Mouse (Mus musculus): ENCODE results near the gene Yif1b. TPM values are rescaled to one million over a fixed set of nuclear protein-coding genes. Genes with fewer than 3 reads are reported as not detected.

Gene Yif1b
- total RNA-seq, 1 experiment, result 201 TPM

GRCm38 (mm10) chr7:29230560-29230959 is 7.6 kb upstream of the Yif1b start:
- H3K9ac ChIP-seq (ENCODE audit: insufficient read depth, low read depth, low read length, poor library complexity, severe bottlenecking), result no peak overlapping the region
- H3K4me3 ChIP-seq (ENCODE audit: insufficient read depth in 1 of 2, low read depth in 1 of 2, low read length in 2 of 2, poor library complexity in 1 of 2, severe bottlenecking in 1 of 2), result no peak overlapping the region
- no peaks in the 10 kb centered on the region for H3K9me3 ChIP-seq (ENCODE audit: control insufficient read depth, insufficient read depth, low read depth, low read length)
- in situ Hi-C loops (cut with MboI; ENCODE audit: low sequenced_read_pairs in 2 of 2, unreplicated experiment in 2 of 2), result no loop called here
- H3K36me3 ChIP-seq (ENCODE audit: control insufficient read depth, insufficient read depth, low read length, poor library complexity, severe bottlenecking), result no peaks in the 10 kb centered on the region
- DNase-seq (ENCODE audit: low read depth, low spot score), result no peak
- no peak for TF ChIP-seq ZNF384 (IDR thresholded peaks at IDR 0.05; ENCODE audit: low read depth, low read length)
- TF ChIP-seq HCFC1 (IDR thresholded peaks at IDR 0.05; ENCODE audit: borderline replicate concordance, insufficient read depth, low read length), result no peak
- TF ChIP-seq ZC3H11A (IDR thresholded peaks at IDR 0.05; ENCODE audit: borderline replicate concordance, low read depth, low read length), result no peak
- TF ChIP-seq CHD2 (IDR thresholded peaks at IDR 0.05; ENCODE audit: low read depth, low read length), result no peak
- no peak for TF ChIP-seq MAFK (IDR thresholded peaks at IDR 0.05; ENCODE audit: insufficient read depth, low read depth, low read length)
- H3K27ac ChIP-seq (ENCODE audit: insufficient read depth, low read depth, low read length, poor library complexity, severe bottlenecking), result no peak overlapping the region
- H3K4me1 ChIP-seq (ENCODE audit: control insufficient read depth in 2 of 2, insufficient read depth in 2 of 2, low read length in 2 of 2, poor library complexity in 1 of 2), result peaks cover 0 to 2% of the 10 kb centered on the region in 2 experiments; a peak in 2 of 4 replicates

- TF ChIP-seq CHD2 (IDR thresholded peaks at IDR 0.05; ENCODE audit: low read depth, low read length) (no peak), HCFC1 (IDR thresholded peaks at IDR 0.05; ENCODE audit: borderline replicate concordance, insufficient read depth, low read length) (no peak), MAFK (IDR thresholded peaks at IDR 0.05; ENCODE audit: insufficient read depth, low read depth, low read length) (no peak), ZNF384 (IDR thresholded peaks at IDR 0.05; ENCODE audit: low read depth, low read length) (no peak), ZC3H11A (IDR thresholded peaks at IDR 0.05; ENCODE audit: borderline replicate concordance, low read depth, low read length) (no peak)
- H3K9me3 ChIP-seq (ENCODE audit: control insufficient read depth, insufficient read depth, low read depth, low read length), result no peaks in the 10 kb centered on the region
- no peak for DNase-seq (ENCODE audit: low read depth, low spot score)
- no peaks in the 10 kb centered on the region for H3K4me1 ChIP-seq (ENCODE audit: control insufficient read depth in 2 of 2, insufficient read depth in 2 of 2, low read length in 2 of 2, poor library complexity in 1 of 2)
- peak overlapping the region in 1 of 2 experiments; percentile 66; a peak in 2 of 4 replicates for H3K4me3 ChIP-seq (ENCODE audit: insufficient read depth in 1 of 2, low read depth in 1 of 2, low read length in 2 of 2, poor library complexity in 1 of 2, severe bottlenecking in 1 of 2)
- in situ Hi-C loops (cut with MboI; ENCODE audit: low sequenced_read_pairs in 2 of 2, unreplicated experiment in 2 of 2), result no loop called here
- H3K36me3 ChIP-seq (ENCODE audit: control insufficient read depth, insufficient read depth, low read length, poor library complexity, severe bottlenecking), result no peaks in the 10 kb centered on the region
- no peak overlapping the region for H3K27ac ChIP-seq (ENCODE audit: insufficient read depth, low read depth, low read length, poor library complexity, severe bottlenecking)
- no peak overlapping the region for H3K9ac ChIP-seq (ENCODE audit: insufficient read depth, low read depth, low read length, poor library complexity, severe bottlenecking)
These were observed 6.6 kb upstream of the Yif1b start for GRCm38 (mm10) chr7:29231517-29231916.

GRCm38 (mm10) chr7:29232247-29233013 is 5.7 kb upstream of the Yif1b start, which contains the start of gene Kcnk6:
Gene Kcnk6, minus strand, starts transcription at chr7:29232515.
- Histone ChIP-seq H3K9ac (ENCODE audit: insufficient read depth, low read depth, low read length, poor library complexity, severe bottlenecking) (peak within 1 kb of the TSS; percentile 49), H3K36me3 (ENCODE audit: control insufficient read depth, insufficient read depth, low read length, poor library complexity, severe bottlenecking) (no peaks in the 10 kb centered on the region), H3K4me3 (ENCODE audit: insufficient read depth in 1 of 2, low read depth in 1 of 2, low read length in 2 of 2, poor library complexity in 1 of 2, severe bottlenecking in 1 of 2) (peak within 1 kb of the TSS; percentile 66 to 73), H3K4me1 (ENCODE audit: control insufficient read depth in 2 of 2, insufficient read depth in 2 of 2, low read length in 2 of 2, poor library complexity in 1 of 2) (no peaks in the 10 kb centered on the region), H3K9me3 (ENCODE audit: control insufficient read depth, insufficient read depth, low read depth, low read length) (no peaks in the 10 kb centered on the region), H3K27ac (ENCODE audit: insufficient read depth, low read depth, low read length, poor library complexity, severe bottlenecking) (no peak within 1 kb of the TSS)
- TF ChIP-seq MAFK (IDR thresholded peaks at IDR 0.05; ENCODE audit: insufficient read depth, low read depth, low read length) (no peak), ZNF384 (IDR thresholded peaks at IDR 0.05; ENCODE audit: low read depth, low read length) (peak; percentile 65; the same call in 1 of the 2 replicates), CHD2 (IDR thresholded peaks at IDR 0.05; ENCODE audit: low read depth, low read length) (no peak), ZC3H11A (IDR thresholded peaks at IDR 0.05; ENCODE audit: borderline replicate concordance, low read depth, low read length) (no peak), HCFC1 (IDR thresholded peaks at IDR 0.05; ENCODE audit: borderline replicate concordance, insufficient read depth, low read length) (no peak)
- DNase-seq (ENCODE audit: low read depth, low spot score), result no peak
- in situ Hi-C loops (cut with MboI; ENCODE audit: low sequenced_read_pairs in 2 of 2, unreplicated experiment in 2 of 2), result no loop called here

GRCm38 (mm10) chr7:29233745-29234144 is 4.4 kb upstream of the Yif1b start:
- no peak for DNase-seq (ENCODE audit: low read depth, low spot score)
- in situ Hi-C loops (cut with MboI; ENCODE audit: low sequenced_read_pairs in 2 of 2, unreplicated experiment in 2 of 2), result no loop called here
- TF ChIP-seq ZC3H11A (IDR thresholded peaks at IDR 0.05; ENCODE audit: borderline replicate concordance, low read depth, low read length) (no peak), MAFK (IDR thresholded peaks at IDR 0.05; ENCODE audit: insufficient read depth, low read depth, low read length) (no peak), CHD2 (IDR thresholded peaks at IDR 0.05; ENCODE audit: low read depth, low read length) (no peak), ZNF384 (IDR thresholded peaks at IDR 0.05; ENCODE audit: low read depth, low read length) (no peak), HCFC1 (IDR thresholded peaks at IDR 0.05; ENCODE audit: borderline replicate concordance, insufficient read depth, low read length) (no peak)
- Histone ChIP-seq H3K36me3 (ENCODE audit: control insufficient read depth, insufficient read depth, low read length, poor library complexity, severe bottlenecking) (no peaks in the 10 kb centered on the region), H3K27ac (ENCODE audit: insufficient read depth, low read depth, low read length, poor library complexity, severe bottlenecking) (no peak overlapping the region), H3K9ac (ENCODE audit: insufficient read depth, low read depth, low read length, poor library complexity, severe bottlenecking) (no peak overlapping the region), H3K9me3 (ENCODE audit: control insufficient read depth, insufficient read depth, low read depth, low read length) (no peaks in the 10 kb centered on the region), H3K4me1 (ENCODE audit: control insufficient read depth in 2 of 2, insufficient read depth in 2 of 2, low read length in 2 of 2, poor library complexity in 1 of 2) (no peaks in the 10 kb centered on the region), H3K4me3 (ENCODE audit: insufficient read depth in 1 of 2, low read depth in 1 of 2, low read length in 2 of 2, poor library complexity in 1 of 2, severe bottlenecking in 1 of 2) (no peak overlapping the region)

Measured in ES-E14 (cell line).